Comparison of ENCODE assay signal across 8 mouse cellular contexts in the genomic region with DNA sequence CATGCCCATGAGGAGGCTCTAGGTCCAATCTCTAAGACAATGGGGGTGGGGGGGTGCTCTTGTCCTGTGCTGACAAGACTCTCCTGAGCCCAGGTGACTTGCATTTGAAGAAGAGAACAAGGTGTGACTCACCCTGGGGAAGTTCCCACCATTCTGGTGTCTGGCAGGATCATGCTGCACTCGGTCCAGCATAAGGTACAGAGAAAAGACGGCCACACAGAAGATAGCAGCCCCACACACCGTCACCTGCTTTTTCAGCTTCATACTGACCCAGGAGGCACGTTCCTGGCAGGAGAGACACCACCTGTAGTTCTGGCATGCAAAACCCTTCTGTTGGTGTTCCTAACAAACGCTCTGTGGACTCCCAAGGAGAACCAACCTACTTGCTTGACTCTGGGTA. TPM values are rescaled to one million over a fixed set of nuclear protein-coding genes. Genes with fewer than 3 reads are reported as not detected.
DNase-seq lines count a peak whose midpoint lies in the region; ATAC-seq and TF ChIP-seq lines count a peak whose summit lies in the region.

No protein-coding gene starts in this region.

- intact Hi-C loops in left cerebral cortex, adult 2 months (cut with DNase I): no loop called here
- intact Hi-C loops in left cerebral cortex, postnatal 4 days (cut with DNase I): no loop called here

- no peak for DNase-seq in left cerebral cortex, adult 2 months (ENCODE audit: extremely low spot score in 1 of 2, low spot score in 2 of 2)
- DNase-seq in left cerebral cortex, postnatal 4 days: no peak
- peak; percentile 54 to 59 for DNase-seq in cerebellum, postnatal 36 days
- DNase-seq in Muller cell, postnatal 12 days (ENCODE audit: inconsistent ontology term): no peak
- no peak for DNase-seq in urinary bladder, adult 18-20 months (ENCODE audit: low spot score in 2 of 2)
- no peak for DNase-seq in urinary bladder, postnatal 36 days (ENCODE audit: low spot score in 2 of 2)

- ATAC-seq in intestine, postnatal 0 days: no peak
- no peak for ATAC-seq in neural tube, embryonic 15.5 days (ENCODE audit: low FRiP score)

- peaks cover 24% of the 10 kb centered on the region; the same call in 1 of the 2 replicates for H3K36me3 ChIP-seq in intestine, postnatal 0 days (ENCODE audit: control insufficient read depth, insufficient read depth)
- peaks cover 36% of the 10 kb centered on the region for H3K36me3 ChIP-seq in neural tube, embryonic 15.5 days

- H3K9ac ChIP-seq in intestine, postnatal 0 days (ENCODE audit: low read depth, low read length): 0 out of 2 replicates have a peak overlapping the region, but pooled peaks have one; percentile 5
- H3K9ac ChIP-seq in neural tube, embryonic 15.5 days (replicated peaks): peak overlapping the region; percentile 95

- H3K9me3 ChIP-seq in intestine, postnatal 0 days (ENCODE audit: control insufficient read depth): no peaks in the 10 kb centered on the region
- H3K9me3 ChIP-seq in neural tube, embryonic 15.5 days (replicated peaks): no peaks in the 10 kb centered on the region

- WGBS in intestine, postnatal 0 days: 55% methylated on average over 5 of the region's 5 CpGs
- 71% methylated on average over 5 of the region's 5 CpGs for WGBS in neural tube, embryonic 15.5 days

- no peaks in the 10 kb centered on the region for H3K4me1 ChIP-seq in intestine, postnatal 0 days (replicated peaks; ENCODE audit: control insufficient read depth, insufficient read depth, low read length)
- H3K4me1 ChIP-seq in neural tube, embryonic 15.5 days: peaks cover 25% of the 10 kb centered on the region

- no peak for TF ChIP-seq CTCF in left cerebral cortex, adult 2 months (IDR thresholded peaks at IDR 0.05)
- no peak for TF ChIP-seq CTCF in intestine, postnatal 0 days (IDR thresholded peaks at IDR 0.05; ENCODE audit: low read depth)

- peak overlapping the region; percentile 100 for H3K4me2 ChIP-seq in intestine, postnatal 0 days (replicated peaks; ENCODE audit: low read depth)
- peak overlapping the region; percentile 68 for H3K4me2 ChIP-seq in neural tube, embryonic 15.5 days

- no peak overlapping the region for H3K27ac ChIP-seq in left cerebral cortex, adult 2 months
- no peak overlapping the region for H3K27ac ChIP-seq in intestine, postnatal 0 days (ENCODE audit: low read depth, low read length)
- H3K27ac ChIP-seq in neural tube, embryonic 15.5 days (replicated peaks): no peak overlapping the region

- peak overlapping the region; percentile 85 for H3K4me3 ChIP-seq in left cerebral cortex, adult 2 months
- 0 out of 2 replicates have a peak overlapping the region, but pooled peaks have one; percentile 85 for H3K4me3 ChIP-seq in intestine, postnatal 0 days (ENCODE audit: low read depth, low read length)
- H3K4me3 ChIP-seq in neural tube, embryonic 15.5 days (replicated peaks): peak overlapping the region; percentile 89

- H3K27me3 ChIP-seq in intestine, postnatal 0 days (replicated peaks; ENCODE audit: control insufficient read depth, insufficient read depth, low read length): no peaks in the 10 kb centered on the region
- no peaks in the 10 kb centered on the region for H3K27me3 ChIP-seq in neural tube, embryonic 15.5 days (replicated peaks)

RNA-seq across cellular contexts. Expression of gene Man2a2, which starts 1.7 kb away (rescaled TPM):
- total RNA-seq in left cerebral cortex, adult 2 months (2021): 100 to 1,000 TPM; 152 to 157 TPM
- total RNA-seq in left cerebral cortex, postnatal 4 days (2021): 100 to 1,000 TPM; 112 to 121 TPM
- 4.8 and 5.3 TPM in 2 replicates for polyA plus RNA-seq in intestine, postnatal 0 days (2015; fragmentation: Nextera tagmentation; extraction: Ambion mirVana)
- polyA plus RNA-seq in neural tube, embryonic 15.5 days (2015; fragmentation: Nextera tagmentation; extraction: Ambion mirVana): 25.5 and 26.9 TPM in 2 replicates

RNA-seq across cellular contexts. Expression of gene Fes, which starts 18.3 kb away (rescaled TPM):
- total RNA-seq in left cerebral cortex, adult 2 months (2021): 1 to 10 TPM; 5.3 to 6.8 TPM
- total RNA-seq in left cerebral cortex, postnatal 4 days (2021): 1 to 10 TPM; 5.2 to 7.5 TPM
- 6.2 and 6.7 TPM in 2 replicates for polyA plus RNA-seq in intestine, postnatal 0 days (2015; fragmentation: Nextera tagmentation; extraction: Ambion mirVana)
- 4.5 and 7.7 TPM in 2 replicates for polyA plus RNA-seq in neural tube, embryonic 15.5 days (2015; fragmentation: Nextera tagmentation; extraction: Ambion mirVana)

RNA-seq across cellular contexts. Expression of gene Hddc3, which starts 26.6 kb away (rescaled TPM):
- total RNA-seq in left cerebral cortex, adult 2 months (2021): 10 to 100 TPM; 46.4 to 56.4 TPM
- 10 to 100 TPM; 49.2 to 50.8 TPM for total RNA-seq in left cerebral cortex, postnatal 4 days (2021)
- polyA plus RNA-seq in intestine, postnatal 0 days (2015; fragmentation: Nextera tagmentation; extraction: Ambion mirVana): 8.3 and 8.8 TPM in 2 replicates
- 20.7 and 20.8 TPM in 2 replicates for polyA plus RNA-seq in neural tube, embryonic 15.5 days (2015; fragmentation: Nextera tagmentation; extraction: Ambion mirVana)

RNA-seq across cellular contexts. Expression of gene Unc45a, which starts 28.7 kb away (rescaled TPM):
- total RNA-seq in left cerebral cortex, adult 2 months (2021): 10 to 100 TPM; 37.7 to 43.7 TPM
- 10 to 100 TPM; 63.0 to 63.3 TPM for total RNA-seq in left cerebral cortex, postnatal 4 days (2021)
- polyA plus RNA-seq in intestine, postnatal 0 days (2015; fragmentation: Nextera tagmentation; extraction: Ambion mirVana): 19.7 and 20.0 TPM in 2 replicates
- 58.2 and 59.0 TPM in 2 replicates for polyA plus RNA-seq in neural tube, embryonic 15.5 days (2015; fragmentation: Nextera tagmentation; extraction: Ambion mirVana)

RNA-seq across cellular contexts. Expression of gene Furin, which starts 35.8 kb away (rescaled TPM):
- 10 to 100 TPM; 38.0 to 40.7 TPM for total RNA-seq in left cerebral cortex, adult 2 months (2021)
- total RNA-seq in left cerebral cortex, postnatal 4 days (2021): 10 to 100 TPM; 41.5 to 44.8 TPM
- 25.5 and 26.4 TPM in 2 replicates for polyA plus RNA-seq in intestine, postnatal 0 days (2015; fragmentation: Nextera tagmentation; extraction: Ambion mirVana)
- polyA plus RNA-seq in neural tube, embryonic 15.5 days (2015; fragmentation: Nextera tagmentation; extraction: Ambion mirVana): 5.6 and 6.2 TPM in 2 replicates

Comparison
In these comparisons a context has a peak if more than half of its experiments do, and no peak if none do; other contexts are left out.
1. DNase-seq: peak in cerebellum, postnatal 36 days (2 of 2); none in left cerebral cortex, adult 2 months (0 of 2), left cerebral cortex, postnatal 4 days (single experiment), Muller cell, postnatal 12 days (single experiment), urinary bladder, adult 18-20 months (0 of 2) and urinary bladder, postnatal 36 days (0 of 2).
2. Peak in every context shown above with its lines, with median percentiles within 50 percentile points of each other: H3K4me3 ChIP-seq.